Mouse (Mus musculus): ENCODE measurements around the gene Ifi27l2a.
A peak's percentile ranks its signal among the peaks of the same experiment; 100 is the strongest.
"Not testable (repeated sequence)": the region's sequence is repeated elsewhere in the genome, so short reads cannot be mapped to it uniquely, and the experiment has no call there.

Ifi27l2a gene

DNA sequence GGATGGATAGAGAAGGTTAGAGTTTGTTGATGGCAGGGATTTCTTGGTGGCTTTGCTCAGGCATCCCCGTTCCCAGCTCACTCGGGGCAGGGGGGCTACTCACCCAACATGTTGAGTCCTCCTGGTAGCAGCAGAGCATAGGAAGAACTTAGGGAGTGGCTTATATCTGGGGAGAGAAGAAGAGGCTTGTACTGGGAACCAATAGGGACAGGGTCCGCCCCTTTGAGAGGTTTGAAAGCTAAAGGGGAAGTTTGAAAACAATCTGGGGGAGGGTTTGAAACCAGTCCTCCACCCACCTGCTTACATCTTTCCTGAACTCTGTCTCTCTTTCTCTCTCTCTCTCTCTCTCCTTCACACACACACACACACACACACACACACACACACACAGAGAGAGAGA is at the start of gene Ifi27l2a:
Gene Ifi27l2a, minus strand, starts transcription at position 157 of the 400 bp plus-strand sequence.
- no peak for DNase-seq (ENCODE audit: low spot score)

DNA sequence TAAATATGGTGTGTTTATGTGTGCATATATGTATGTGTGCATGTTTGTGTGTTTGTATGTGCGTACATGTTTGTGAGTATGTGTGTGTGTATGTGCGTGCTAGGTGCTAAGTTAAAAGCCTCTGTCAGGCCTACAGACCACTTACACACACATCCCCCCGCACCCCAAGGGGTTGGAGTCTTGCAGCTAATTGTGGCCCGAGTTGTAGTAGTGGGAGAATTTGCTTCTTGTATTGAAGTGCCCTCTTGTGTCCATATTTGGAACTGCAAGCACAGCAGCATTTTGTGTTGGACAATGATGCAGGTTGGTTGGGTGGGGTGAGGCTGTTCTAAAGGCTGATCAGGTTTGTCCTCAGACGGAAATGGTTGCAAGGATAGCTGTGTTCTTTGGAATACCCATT is 49.3 kb upstream of the Ifi27l2a start:
- DNase-seq (ENCODE audit: low spot score): peak; percentile 67

GRCm38 (mm10) chr12:103491091-103491730 is 47.7 kb upstream of the Ifi27l2a start:
- no peak for DNase-seq (ENCODE audit: low spot score)

GRCm38 (mm10) chr12:103487750-103488149 is 44.3 kb upstream of the Ifi27l2a start:
- no peak for DNase-seq (ENCODE audit: low spot score)

GRCm38 (mm10) chr12:103487276-103487675 is 43.8 kb upstream of the Ifi27l2a start:
- DNase-seq (ENCODE audit: low spot score): no peak

DNA sequence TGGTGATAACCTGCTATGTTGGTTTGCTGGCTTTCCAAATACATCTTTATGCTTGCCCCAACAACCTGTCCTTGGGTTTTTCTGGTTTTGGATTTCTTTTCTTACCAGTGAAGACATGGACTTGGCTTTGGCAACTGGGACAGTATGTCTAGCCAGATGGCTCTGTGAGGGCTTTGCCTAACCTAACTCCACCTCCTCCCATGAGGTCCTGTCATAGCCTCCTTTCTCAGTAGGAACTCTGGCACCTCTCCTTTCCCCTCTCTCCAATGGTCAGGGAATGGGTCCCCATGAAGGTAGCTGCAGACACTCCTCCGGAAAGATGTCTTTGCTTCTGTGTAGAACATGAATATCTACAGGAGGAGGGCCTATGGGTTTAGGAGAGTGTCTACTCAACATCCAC is 43.2 kb upstream of the Ifi27l2a start:
- no peak for DNase-seq (ENCODE audit: low spot score)

DNA sequence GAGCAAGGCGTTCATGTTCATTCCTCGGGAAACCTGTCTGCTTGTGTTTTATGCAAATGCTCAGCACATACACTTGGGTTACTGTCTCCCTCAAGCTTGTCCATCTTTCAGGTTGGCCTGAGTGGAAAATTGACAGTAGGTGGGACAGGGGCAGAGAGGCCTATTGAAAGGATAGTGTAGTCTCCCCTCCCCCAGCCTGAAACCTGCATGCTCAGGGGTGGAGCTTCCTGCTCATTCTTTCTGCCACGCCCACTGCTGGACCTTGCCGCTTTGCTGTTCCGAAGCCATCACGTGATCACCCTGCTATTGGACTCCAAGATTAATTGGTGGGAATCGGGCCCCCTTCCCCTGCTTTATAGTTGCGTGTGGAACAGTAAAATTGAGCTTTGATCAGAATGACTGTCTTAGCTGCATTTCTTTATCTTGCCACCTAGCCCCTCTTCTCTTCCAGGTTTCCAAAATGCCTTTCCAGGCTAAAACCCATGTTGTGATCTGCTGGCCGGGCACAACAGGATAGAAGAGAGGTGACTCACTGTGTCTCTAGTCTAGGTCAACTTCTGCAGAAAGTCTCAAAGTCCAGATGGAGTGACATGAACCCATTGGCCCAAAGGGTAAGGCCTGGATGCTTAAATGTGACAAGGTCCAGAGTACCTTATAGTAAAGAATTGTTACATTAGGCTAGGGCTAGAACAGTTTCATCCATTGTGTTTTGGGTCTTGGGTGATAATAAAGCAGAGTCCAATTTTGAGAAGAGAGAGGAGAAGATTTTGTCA is 40.9 kb upstream of the Ifi27l2a start:
- DNase-seq (ENCODE audit: low spot score): not testable (repeated sequence)

- DNase-seq (ENCODE audit: low spot score): no peak
Observed at GRCm38 (mm10) chr12:103482781-103483180, 39.3 kb upstream of the Ifi27l2a start.

- no peak for DNase-seq (ENCODE audit: low spot score)
Observed at GRCm38 (mm10) chr12:103481671-103482070, 38.2 kb upstream of the Ifi27l2a start.

GRCm38 (mm10) chr12:103477461-103478015 is 34.1 kb upstream of the Ifi27l2a start:
- no peak for DNase-seq (ENCODE audit: low spot score)

GRCm38 (mm10) chr12:103476779-103477389 is 33.4 kb upstream of the Ifi27l2a start:
- DNase-seq (ENCODE audit: low spot score): no peak

DNA sequence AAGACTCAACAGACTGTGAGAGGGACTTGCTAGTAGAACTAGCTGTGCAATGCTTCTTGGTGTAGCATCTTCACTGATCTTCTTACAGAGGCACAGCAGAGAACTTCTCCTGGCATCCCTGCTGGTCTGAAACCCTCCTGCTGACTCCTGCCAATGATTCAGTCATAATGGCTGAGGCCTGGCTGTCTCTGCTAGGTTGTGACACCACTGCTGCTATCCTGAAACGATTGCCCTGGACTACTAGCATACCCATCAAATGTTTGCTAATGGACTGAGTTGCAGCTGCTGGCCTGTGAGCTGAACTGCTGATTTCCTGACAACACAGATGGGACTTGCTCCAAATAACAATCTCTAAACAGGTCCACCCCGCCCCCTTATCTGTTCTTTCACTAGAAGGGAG is 31.0 kb upstream of the Ifi27l2a start:
- no peak for DNase-seq (ENCODE audit: low spot score)

DNA sequence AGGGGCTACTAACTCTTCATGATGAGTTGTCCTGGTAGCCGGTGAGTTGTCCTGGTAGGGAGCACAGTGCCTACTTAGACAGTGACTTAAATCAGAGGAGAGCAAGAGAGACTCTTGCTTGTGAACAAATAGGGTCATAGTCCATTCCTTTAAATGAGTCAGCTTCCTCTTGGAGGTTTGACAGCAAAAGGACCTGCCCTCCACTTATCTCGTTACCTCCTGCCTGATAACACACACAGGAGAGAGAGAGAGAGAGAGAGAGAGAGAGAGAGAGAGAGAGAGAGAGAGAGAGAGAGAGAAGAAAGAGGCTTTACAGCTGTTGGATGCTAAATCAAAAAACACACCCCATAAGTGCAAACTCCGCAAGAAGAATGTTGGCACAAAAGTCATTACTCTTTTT is 13.7 kb upstream of the Ifi27l2a start, which contains the start of gene Ifi27l2b:
Gene Ifi27l2b, minus strand, starts transcription at position 84 of the 400 bp plus-strand sequence.
- DNase-seq (ENCODE audit: low spot score): no peak

DNA sequence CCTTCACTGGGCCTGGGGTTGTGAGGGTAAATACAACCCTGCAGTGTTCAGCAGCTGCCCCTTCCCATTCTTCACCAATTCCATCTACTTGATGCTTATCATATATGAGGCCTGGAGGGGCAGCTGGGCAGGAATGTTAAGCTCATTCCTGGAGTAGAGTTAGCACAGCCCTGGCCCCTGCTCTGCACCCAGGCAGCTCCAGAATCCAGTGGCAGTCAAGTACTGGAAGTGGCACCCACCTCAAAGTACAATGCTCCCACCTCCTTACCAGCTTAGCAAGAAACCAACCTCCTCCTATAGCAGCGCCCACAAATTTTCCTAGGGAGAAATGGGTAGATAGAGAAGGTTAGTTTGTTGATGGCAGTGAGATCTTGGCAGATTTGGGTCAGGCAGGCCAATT is 13.2 kb upstream of the Ifi27l2a start:
- DNase-seq (ENCODE audit: low spot score): not testable (repeated sequence)

DNA sequence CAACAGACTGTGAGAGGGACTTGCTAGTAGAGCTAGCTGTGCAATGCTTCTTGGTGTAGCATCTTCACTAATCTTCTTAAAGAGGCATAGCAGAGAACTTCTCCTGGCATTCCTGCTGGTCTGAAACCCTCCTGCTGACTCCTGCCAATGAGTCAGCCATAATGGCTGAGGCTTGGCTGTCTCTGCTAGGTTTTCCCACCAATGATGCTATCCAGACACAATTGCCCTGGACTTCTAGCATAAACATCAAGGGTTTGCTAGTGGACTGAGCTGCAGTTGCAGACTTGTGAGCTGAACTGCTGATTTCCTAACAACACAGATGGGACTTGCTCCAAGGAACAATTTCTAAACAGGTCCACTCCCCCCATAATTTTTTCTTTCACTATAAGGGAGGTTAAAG is 9.9 kb upstream of the Ifi27l2a start:
- no peak for DNase-seq (ENCODE audit: low spot score)

- DNase-seq (ENCODE audit: low spot score): no peak
Observed at GRCm38 (mm10) chr12:103445060-103445459, 1.6 kb upstream of the Ifi27l2a start.

GRCm38 (mm10) chr12:103444261-103444660 is 781 bp upstream of the Ifi27l2a start:
- DNase-seq (ENCODE audit: low spot score): not testable (repeated sequence)

GRCm38 (mm10) chr12:103437601-103438000 is 5.9 kb downstream of the Ifi27l2a start:
- no peak for DNase-seq (ENCODE audit: low spot score)

DNA sequence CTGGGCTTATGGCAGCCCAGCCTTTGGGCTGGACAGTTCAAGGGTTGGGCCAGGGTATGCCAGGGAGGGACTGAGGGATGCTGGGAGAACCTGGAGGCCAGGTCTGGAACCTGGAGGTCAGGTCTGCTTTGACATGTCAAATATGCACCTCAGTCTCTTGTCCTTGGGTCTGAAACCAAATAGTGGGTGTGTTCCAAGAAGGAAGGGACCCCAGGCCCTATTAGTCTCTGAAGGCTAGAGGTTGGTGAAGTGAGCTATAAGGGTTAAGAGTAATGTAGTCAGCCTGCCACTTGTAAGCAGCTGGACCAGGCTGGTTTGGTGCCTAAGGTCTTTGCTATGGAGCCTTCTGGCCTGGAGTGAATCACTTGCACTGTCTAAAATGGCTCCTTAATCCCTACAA is 8.6 kb downstream of the Ifi27l2a start:
- DNase-seq (ENCODE audit: low spot score): no peak

- DNase-seq (ENCODE audit: low spot score): peak; percentile 41
Observed at GRCm38 (mm10) chr12:103433986-103434731, 9.3 kb downstream of the Ifi27l2a start, which contains the start of gene Ifi27. Gene Ifi27, plus strand, starts transcription at chr12:103434211.

DNA sequence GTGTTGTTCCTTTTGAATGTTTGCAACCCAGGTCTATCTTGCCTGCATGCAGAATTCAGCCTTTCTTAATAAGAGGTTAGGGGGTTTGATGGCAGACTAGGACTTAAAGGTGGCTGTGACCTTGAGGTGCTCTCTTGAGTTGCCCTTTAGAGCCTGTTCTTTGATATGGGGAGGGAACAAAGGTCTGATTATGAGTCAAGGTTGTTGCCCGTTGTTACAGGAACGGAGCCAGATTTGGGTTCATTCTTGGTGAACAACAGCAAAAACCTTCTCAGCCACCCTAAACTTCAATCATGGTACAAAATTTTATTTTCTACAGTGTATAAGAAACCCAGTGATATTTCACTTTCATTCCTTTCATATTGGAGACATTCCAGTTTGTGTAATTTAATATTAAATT is 10.1 kb downstream of the Ifi27l2a start:
- DNase-seq (ENCODE audit: low spot score): no peak

DNA sequence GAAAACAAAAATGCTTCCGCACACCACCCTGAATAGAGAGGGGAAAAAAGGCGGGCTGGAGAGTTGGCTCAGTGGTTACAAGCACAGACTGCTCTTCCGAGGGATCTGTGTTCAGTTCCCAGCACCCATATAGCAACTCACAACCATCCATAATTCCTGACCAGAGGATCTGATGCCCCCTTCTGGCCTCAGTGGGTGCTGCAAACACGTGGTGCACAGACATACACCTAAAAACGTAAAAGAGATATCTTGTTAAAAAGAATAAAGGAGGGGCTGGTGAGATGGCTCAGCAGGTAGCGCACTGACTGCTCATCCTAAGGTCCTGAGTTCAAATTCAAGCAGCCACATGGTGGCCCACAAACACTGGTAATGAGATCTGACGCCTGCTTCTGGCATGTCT is 16.8 kb downstream of the Ifi27l2a start:
- DNase-seq (ENCODE audit: low spot score): no peak
